Mouse (Mus musculus) stomach, postnatal 0 days (tissue): ENCODE measurements around the gene Cda. TPM values are rescaled to one million over a fixed set of nuclear protein-coding genes. Genes with fewer than 3 reads are reported as not detected.

Experiments
- ATAC-seq: fragments of 200-750 bp; cut with Nextera tagmentation; 2 replicates; pipeline ENCODE4 v1.8.0; 2017; ENCODE audit not compliant: low FRiP score, low TSS enrichment
- DNase-seq: peaks from one replicate; pipeline ENCODE4 v3.0.0-alpha.2; 2016; ENCODE audit warnings: low spot score
- H3K27ac ChIP-seq: fragments of 300-500 bp; sonication (generic); replicated peaks from 2 replicates; pipeline ENCODE4 v1.5.1; 2014; ENCODE audit warnings: mild to moderate bottlenecking, control low read depth
- H3K27me3 ChIP-seq: fragments of 300-500 bp; sonication (generic); 2 replicates; pipeline ENCODE4 v1.6.1; 2014; ENCODE audit warnings: low read length; ENCODE audit not compliant: control insufficient read depth, insufficient read depth
- H3K36me3 ChIP-seq: fragments of 300-500 bp; sonication (generic); 2 replicates; pipeline ENCODE4 v1.6.1; 2014; ENCODE audit warnings: low read length, mixed read lengths; ENCODE audit not compliant: control insufficient read depth, insufficient read depth
- H3K4me1 ChIP-seq: fragments of 300-500 bp; sonication (generic); replicated peaks from 2 replicates; pipeline ENCODE4 v1.6.1; 2014; ENCODE audit warnings: antibody characterized with exemption; ENCODE audit not compliant: control insufficient read depth, insufficient read depth
- H3K4me2 ChIP-seq: fragments of 300-500 bp; sonication (generic); replicated peaks from 2 replicates; pipeline ENCODE4 v1.6.1; 2014; ENCODE audit warnings: low read depth, mild to moderate bottlenecking, control low read depth, moderate library complexity
- H3K4me3 ChIP-seq: fragments of 300-500 bp; sonication (generic); 2 replicates; pipeline ENCODE4 v1.5.1; 2014; ENCODE audit warnings: low read depth, low read length, control low read depth
- H3K9ac ChIP-seq: fragments of 300-500 bp; sonication (generic); 2 replicates; pipeline ENCODE4 v1.6.1; 2014; ENCODE audit warnings: mild to moderate bottlenecking, low read length, control low read depth, mixed read lengths
- H3K9me3 ChIP-seq: fragments of 300-500 bp; sonication (generic); 2 replicates; pipeline ENCODE4 v1.6.1; 2016; ENCODE audit warnings: low read length; ENCODE audit not compliant: control insufficient read depth
- CTCF ChIP-seq: IDR thresholded peaks from 2 replicates; pipeline ENCODE4 v1.5.1; 2016; ENCODE audit warnings: antibody characterized with exemption, low read depth, mild to moderate bottlenecking, moderate library complexity
- EP300 ChIP-seq: optimal IDR thresholded peaks from 2 replicates; pipeline ENCODE3; 2016; ENCODE audit warnings: antibody characterized with exemption
- WGBS: fragments of 180-500 bp; shearing (Covaris S2); extraction: QIAGEN DNeasy Blood & Tissue Kit; methylation state at CpG from one replicate; pipeline ENCODE4 v1.1.7; 2014; 5-methylcytosine and 5-hydroxymethylcytosine counted together
- polyA plus RNA-seq: library from polyadenylated mRNA; unstranded; fragments of >200 nt; fragmentation: Nextera tagmentation; extraction: Ambion mirVana; gene quantifications from 2 replicates; pipeline ENCODE4 v1.2.1, GENCODE M21; 2015

Gene Cda
- polyA plus RNA-seq, 1 experiment from 2014 or later = 12.5 TPM

DNA sequence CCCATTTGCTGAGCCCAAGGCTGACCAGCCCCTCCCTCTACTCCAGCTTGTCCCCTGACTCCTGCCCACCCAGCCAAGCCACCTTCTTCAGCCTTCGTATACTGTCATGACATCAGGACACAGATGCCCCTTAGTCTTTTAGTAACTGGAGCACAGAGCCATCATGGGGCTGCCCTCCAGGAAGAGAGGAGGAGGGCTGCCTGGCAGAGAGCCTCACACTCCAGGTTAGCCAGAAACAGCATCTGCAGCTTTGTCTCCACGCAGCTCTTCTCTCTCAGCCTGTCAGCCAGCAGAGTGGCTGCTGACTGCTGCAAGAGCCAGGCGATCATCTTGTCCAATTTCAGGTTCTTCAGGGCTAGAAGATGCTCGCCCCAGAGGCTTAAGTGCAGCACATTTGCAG is 54.0 kb downstream of the Cda start:
- ATAC-seq (no peak), DNase-seq (no peak)
- no peak overlapping the region for H3K27ac ChIP-seq
- H3K27me3 ChIP-seq = no peaks in the 10 kb centered on the region
- no peaks in the 10 kb centered on the region for H3K4me1 ChIP-seq
- H3K9me3 ChIP-seq = no peaks in the 10 kb centered on the region
- TF ChIP-seq CTCF (no peak), EP300 (no peak)
- peaks cover 38% of the 10 kb centered on the region for H3K36me3 ChIP-seq
- 88% methylated on average over 4 of the region's 4 CpGs for WGBS
- H3K9ac ChIP-seq = no peak overlapping the region
- H3K4me2 ChIP-seq = no peak overlapping the region
- no peak overlapping the region for H3K4me3 ChIP-seq

DNA sequence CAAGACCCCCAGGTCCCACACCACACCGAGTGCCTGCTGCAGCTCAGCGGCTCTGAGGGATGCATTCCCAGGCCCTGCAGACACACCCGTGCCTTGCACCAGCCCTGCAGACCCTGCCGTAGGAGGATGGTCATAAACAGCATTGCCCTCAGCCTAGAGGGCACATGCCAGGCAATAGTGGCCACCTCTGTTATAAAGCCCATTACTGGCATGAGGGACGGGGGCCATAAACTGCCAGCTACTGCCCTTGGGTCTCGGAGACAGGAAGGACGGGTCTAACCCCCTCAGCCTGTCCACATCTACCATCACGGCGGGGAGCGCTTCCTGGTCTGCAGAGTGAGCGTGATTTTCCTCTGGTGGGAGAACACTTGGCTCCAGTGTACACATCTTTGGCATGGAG is 54.8 kb downstream of the Cda start:
- Histone ChIP-seq H3K36me3 (peaks cover 38% of the 10 kb centered on the region), H3K9me3 (no peaks in the 10 kb centered on the region), H3K4me1 (no peaks in the 10 kb centered on the region), H3K27me3 (no peaks in the 10 kb centered on the region), H3K4me2 (no peak overlapping the region), H3K4me3 (no peak overlapping the region), H3K27ac (no peak overlapping the region), H3K9ac (no peak overlapping the region)
- 86% methylated on average over 11 of the region's 11 CpGs for WGBS
- DNase-seq = no peak
- TF ChIP-seq CTCF (no peak), EP300 (no peak)
- ATAC-seq = no peak

DNA sequence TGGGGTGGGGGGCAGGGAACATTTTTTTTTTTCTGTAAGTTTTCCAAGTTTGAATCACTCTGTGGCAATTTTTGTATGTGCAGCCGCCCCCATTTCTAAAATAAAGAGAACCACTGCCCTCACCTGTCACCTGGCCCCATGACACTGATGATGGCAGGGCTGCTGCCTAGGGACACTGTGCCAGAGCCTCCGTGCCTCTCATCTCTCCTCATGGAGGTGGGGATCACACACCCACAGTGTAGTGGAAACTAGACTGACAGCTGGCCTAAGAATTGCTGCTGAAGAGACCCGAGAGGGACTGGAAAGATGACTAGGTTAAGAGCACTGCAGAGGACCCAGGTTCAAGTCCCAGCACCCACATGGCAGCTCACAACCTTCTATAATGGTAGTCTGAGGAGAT is 55.7 kb downstream of the Cda start:
- ATAC-seq (no peak), DNase-seq (no peak)
- no peak overlapping the region for H3K27ac ChIP-seq
- H3K4me1 ChIP-seq = no peaks in the 10 kb centered on the region
- TF ChIP-seq CTCF = no peak
- no peak for TF ChIP-seq EP300
- WGBS = 90% methylated on average over 3 of the region's 3 CpGs
- H3K9ac ChIP-seq = no peak overlapping the region
- H3K27me3 ChIP-seq = no peaks in the 10 kb centered on the region
- H3K36me3 ChIP-seq = peaks cover 38% of the 10 kb centered on the region
- H3K4me3 ChIP-seq = no peak overlapping the region
- no peak overlapping the region for H3K4me2 ChIP-seq
- H3K9me3 ChIP-seq = no peaks in the 10 kb centered on the region

DNA sequence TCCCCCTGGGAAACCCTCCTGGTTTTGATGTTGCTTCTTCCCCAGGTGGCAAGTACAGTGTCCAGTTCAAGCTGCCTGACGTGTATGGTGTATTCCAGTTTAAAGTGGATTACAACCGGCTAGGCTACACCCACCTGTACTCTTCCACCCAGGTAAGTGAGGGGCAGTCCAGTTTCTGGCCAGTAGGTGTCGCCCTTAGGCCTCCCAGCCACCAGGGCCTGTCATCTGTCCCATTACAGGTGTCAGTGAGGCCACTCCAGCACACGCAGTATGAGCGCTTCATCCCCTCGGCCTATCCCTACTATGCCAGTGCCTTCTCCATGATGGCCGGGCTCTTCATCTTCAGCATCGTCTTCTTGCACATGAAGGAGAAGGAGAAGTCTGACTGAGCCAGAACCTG is 56.2 kb downstream of the Cda start:
- DNase-seq (peak; percentile 85), ATAC-seq (peak; percentile 75)
- Histone ChIP-seq H3K4me1 (no peaks in the 10 kb centered on the region), H3K27me3 (no peaks in the 10 kb centered on the region), H3K36me3 (peaks cover 37% of the 10 kb centered on the region), H3K9me3 (no peaks in the 10 kb centered on the region), H3K4me3 (no peak overlapping the region), H3K27ac (no peak overlapping the region), H3K4me2 (no peak overlapping the region), H3K9ac (no peak overlapping the region)
- WGBS = 53% methylated on average over 8 of the region's 8 CpGs
- TF ChIP-seq EP300 = no peak
- TF ChIP-seq CTCF = peak; percentile 87

DNA sequence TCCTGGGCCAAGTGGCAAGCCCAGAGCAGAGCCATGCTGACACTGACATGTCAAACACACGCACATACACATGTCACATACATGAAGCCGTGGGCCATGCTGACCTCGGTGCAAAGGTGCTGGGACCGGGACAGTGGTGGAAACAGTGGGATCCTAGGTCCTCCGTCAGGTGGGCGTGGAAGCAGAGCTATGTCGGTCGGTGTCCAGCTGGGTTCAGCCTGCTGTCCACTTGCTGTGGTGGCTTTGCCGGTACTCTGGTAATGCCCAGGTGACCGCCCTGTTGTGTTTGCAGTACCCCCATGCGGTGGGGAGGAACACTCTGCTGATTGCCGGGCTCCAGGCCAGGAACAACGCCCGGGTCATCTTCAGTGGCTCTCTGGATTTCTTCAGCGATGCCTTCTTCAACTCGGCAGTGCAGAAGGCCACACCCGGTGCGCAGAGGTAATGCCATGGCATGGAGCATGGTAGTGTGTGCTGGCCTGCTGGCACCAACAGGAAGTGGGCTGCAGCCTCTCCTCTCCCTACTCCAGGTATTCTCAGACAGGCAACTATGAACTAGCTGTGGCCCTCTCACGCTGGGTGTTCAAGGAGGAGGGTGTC is 57.4 kb downstream of the Cda start:
- Histone ChIP-seq H3K9ac (no peak overlapping the region), H3K4me1 (no peaks in the 10 kb centered on the region), H3K9me3 (no peaks in the 10 kb centered on the region), H3K27ac (no peak overlapping the region), H3K36me3 (peaks cover 33% of the 10 kb centered on the region), H3K4me2 (no peak overlapping the region), H3K4me3 (no peak overlapping the region), H3K27me3 (no peaks in the 10 kb centered on the region)
- WGBS = 90% methylated on average over 19 of the region's 19 CpGs
- no peak for ATAC-seq
- no peak for DNase-seq
- TF ChIP-seq EP300 (no peak), CTCF (no peak)

DNA sequence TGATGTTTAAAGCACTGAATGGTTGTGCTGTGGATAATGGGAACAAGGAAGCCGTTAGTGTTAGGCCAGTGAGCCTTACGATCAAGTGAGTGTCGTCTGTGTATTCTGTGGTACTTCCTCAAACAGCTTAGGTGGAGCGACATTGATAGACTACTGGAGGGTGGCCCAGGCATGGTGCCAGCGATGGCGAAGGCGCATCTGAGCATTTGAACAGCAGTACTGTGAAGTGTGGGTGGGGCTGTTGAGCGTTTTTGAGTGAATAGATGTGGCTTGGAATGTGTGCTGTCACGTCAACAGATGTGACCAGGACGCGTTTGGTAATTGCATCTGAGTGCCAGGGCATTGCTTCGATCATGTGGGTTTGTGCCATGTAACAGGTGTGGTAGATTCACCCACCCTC is 60.1 kb downstream of the Cda start:
- Histone ChIP-seq H3K9ac (no peak overlapping the region), H3K36me3 (peaks cover 21% of the 10 kb centered on the region), H3K9me3 (no peaks in the 10 kb centered on the region), H3K4me1 (0 out of 2 replicates have a peak, but pooled peaks cover 4% of the 10 kb centered on the region), H3K4me2 (no peak overlapping the region), H3K4me3 (no peak overlapping the region), H3K27ac (no peak overlapping the region), H3K27me3 (no peaks in the 10 kb centered on the region)
- no peak for DNase-seq
- 76% methylated on average over 12 of the region's 12 CpGs for WGBS
- no peak for ATAC-seq
- TF ChIP-seq EP300 (no peak), CTCF (no peak)
